Mouse (Mus musculus): ENCODE results near the gene Gm128. TPM values are rescaled to one million over a fixed set of nuclear protein-coding genes. Genes with fewer than 3 reads are reported as not detected.

Gene Gm128
- polyA plus RNA-seq, 1 experiment from 2014 or later = 0.19 TPM

DNA sequence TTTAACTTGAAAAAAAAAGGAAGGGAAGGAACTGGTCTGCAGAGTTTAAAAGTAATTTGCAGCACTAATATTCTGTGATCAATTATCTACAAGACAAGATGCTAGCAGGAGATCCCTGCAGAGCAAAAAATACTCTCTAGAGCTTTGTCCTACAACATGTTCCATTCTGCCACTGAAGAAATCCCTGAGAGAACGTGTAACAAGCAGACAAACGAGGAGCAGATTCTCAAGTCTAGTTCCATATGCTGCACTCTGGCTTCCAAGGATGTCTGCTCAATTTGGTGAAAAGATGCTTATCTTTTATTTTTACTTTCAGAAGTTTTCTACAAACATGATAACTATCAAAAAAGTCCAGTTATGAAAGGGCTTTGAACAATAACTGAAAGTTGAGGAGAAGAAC is 40.8 kb downstream of the Gm128 start:
- H3K36me3 ChIP-seq (ENCODE audit: poor library complexity, severe bottlenecking) = peaks cover 91% of the 10 kb centered on the region

GRCm38 (mm10) chr3:95200132-95200531 is 41.3 kb downstream of the Gm128 start:
- Histone ChIP-seq H3K9ac (no peak overlapping the region), H3K36me3 (ENCODE audit: poor library complexity, severe bottlenecking) (peaks cover 91% of the 10 kb centered on the region), H3K4me3 (no peak overlapping the region), H3K9me3 (replicated peaks) (no peaks in the 10 kb centered on the region), H3K4me2 (no peak overlapping the region), H3K27ac (no peak overlapping the region), H3K27me3 (no peaks in the 10 kb centered on the region), H3K4me1 (no peaks in the 10 kb centered on the region)
- WGBS = 83% methylated on average over 7 of the region's 7 CpGs
- no peak for ATAC-seq

More for the DNA sequence above, 40.8 kb downstream of the Gm128 start:
- WGBS = 78% methylated on average over 2 of the region's 2 CpGs
- Histone ChIP-seq H3K4me2 (no peak overlapping the region), H3K9me3 (replicated peaks) (no peaks in the 10 kb centered on the region), H3K4me1 (no peaks in the 10 kb centered on the region), H3K27ac (no peak overlapping the region), H3K9ac (no peak overlapping the region), H3K4me3 (no peak overlapping the region), H3K27me3 (no peaks in the 10 kb centered on the region)
- no peak for ATAC-seq

DNA sequence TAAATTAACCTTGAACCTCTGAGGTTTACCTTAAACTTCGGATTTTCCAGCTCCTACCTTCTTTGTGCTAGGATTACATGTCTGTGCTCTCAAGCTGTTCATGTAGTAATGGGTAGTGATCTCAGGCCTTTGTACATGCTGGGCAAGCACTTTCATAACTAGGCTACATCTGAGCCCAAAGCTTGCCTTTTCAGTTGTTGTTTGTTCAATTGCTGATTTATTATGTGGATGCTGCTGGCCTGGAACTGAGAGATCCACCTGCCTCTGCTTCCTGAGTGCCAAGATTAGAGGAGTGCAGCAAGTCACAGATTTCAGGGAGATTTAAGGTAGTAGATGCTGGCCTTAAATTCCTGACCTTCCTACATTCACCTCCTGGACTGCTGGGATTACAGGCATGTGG is 42.3 kb downstream of the Gm128 start:
- Histone ChIP-seq H3K4me1 (no peaks in the 10 kb centered on the region), H3K4me2 (no peak overlapping the region), H3K9me3 (replicated peaks) (no peaks in the 10 kb centered on the region), H3K27ac (no peak overlapping the region), H3K9ac (no peak overlapping the region), H3K4me3 (no peak overlapping the region), H3K36me3 (ENCODE audit: poor library complexity, severe bottlenecking) (peaks cover 89% of the 10 kb centered on the region), H3K27me3 (no peaks in the 10 kb centered on the region)
- ATAC-seq = no peak
- 83% methylated on average over 1 of the region's 1 CpGs for WGBS

DNA sequence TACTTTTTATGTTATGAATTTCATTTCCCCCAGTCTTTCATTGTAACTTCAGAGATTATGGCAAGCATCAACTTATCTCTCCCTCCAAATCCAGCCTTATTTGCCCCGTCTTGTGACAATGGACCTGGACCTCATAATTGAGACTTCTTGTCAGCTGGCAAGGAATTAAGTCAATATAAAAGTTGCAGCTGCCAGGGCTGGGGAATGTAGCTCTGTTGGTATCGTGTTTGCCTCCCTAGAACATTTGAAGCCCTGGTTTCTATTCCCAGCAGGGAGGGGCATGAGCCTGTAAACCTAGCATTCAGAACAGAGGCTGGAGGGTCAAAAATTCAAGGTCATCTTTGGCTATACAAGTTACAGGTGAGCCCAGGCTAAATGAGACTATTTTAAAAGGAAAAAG is 45.6 kb downstream of the Gm128 start:
- Histone ChIP-seq H3K9ac (no peak overlapping the region), H3K27me3 (no peaks in the 10 kb centered on the region), H3K9me3 (replicated peaks) (no peaks in the 10 kb centered on the region), H3K36me3 (ENCODE audit: poor library complexity, severe bottlenecking) (peaks cover 77% of the 10 kb centered on the region), H3K27ac (no peak overlapping the region), H3K4me1 (no peaks in the 10 kb centered on the region), H3K4me3 (no peak overlapping the region), H3K4me2 (no peak overlapping the region)
- no peak for ATAC-seq
- 89% methylated on average over 2 of the region's 2 CpGs for WGBS

- H3K27ac ChIP-seq = no peak overlapping the region
- ATAC-seq = no peak
- no peaks in the 10 kb centered on the region for H3K9me3 ChIP-seq (replicated peaks)
- H3K36me3 ChIP-seq (ENCODE audit: poor library complexity, severe bottlenecking) = peaks cover 75% of the 10 kb centered on the region
- no peaks in the 10 kb centered on the region for H3K4me1 ChIP-seq
- no peak overlapping the region for H3K4me2 ChIP-seq
- 86% methylated on average over 6 of the region's 6 CpGs for WGBS
- H3K4me3 ChIP-seq = no peak overlapping the region
- H3K27me3 ChIP-seq = no peaks in the 10 kb centered on the region
- H3K9ac ChIP-seq = no peak overlapping the region
Observed at GRCm38 (mm10) chr3:95194721-95195135, 46.7 kb downstream of the Gm128 start.

Other genes with a start within 250 kb of the Gm128 start
- 26.6 and 27.8 TPM in 2 replicates for gene Zfp687, start 226.2 kb downstream of the Gm128 start, polyA plus RNA-seq (2015; fragmentation: Nextera tagmentation; extraction: Ambion mirVana)
- 299 and 311 TPM in 2 replicates for gene Psmd4, start 199.0 kb downstream of the Gm128 start, polyA plus RNA-seq (2015; fragmentation: Nextera tagmentation; extraction: Ambion mirVana)
- gene Pip5k1a, start 134.7 kb downstream of the Gm128 start, polyA plus RNA-seq (2015; fragmentation: Nextera tagmentation; extraction: Ambion mirVana) = 20.4 and 20.6 TPM in 2 replicates
- gene Vps72, start 130.6 kb downstream of the Gm128 start, polyA plus RNA-seq (2015; fragmentation: Nextera tagmentation; extraction: Ambion mirVana) = 266 and 271 TPM in 2 replicates
- gene Tmod4, start 117.1 kb downstream of the Gm128 start, polyA plus RNA-seq (2015; fragmentation: Nextera tagmentation; extraction: Ambion mirVana) = 0.72 and 0.81 TPM in 2 replicates
- 99.5 and 106 TPM in 2 replicates for gene Scnm1, start 107.6 kb downstream of the Gm128 start, polyA plus RNA-seq (2015; fragmentation: Nextera tagmentation; extraction: Ambion mirVana)
- gene Lysmd1, start 107.5 kb downstream of the Gm128 start, polyA plus RNA-seq (2015; fragmentation: Nextera tagmentation; extraction: Ambion mirVana) = 29.6 and 30.8 TPM in 2 replicates
- 1.1 and 1.2 TPM in 2 replicates for gene Tnfaip8l2, start 99.2 kb downstream of the Gm128 start, polyA plus RNA-seq (2015; fragmentation: Nextera tagmentation; extraction: Ambion mirVana)
- gene Sema6c, start 81.1 kb downstream of the Gm128 start, polyA plus RNA-seq (2015; fragmentation: Nextera tagmentation; extraction: Ambion mirVana) = 14.1 and 14.6 TPM in 2 replicates
- 7.7 and 8.5 TPM in 2 replicates for gene Gabpb2, start 23.7 kb downstream of the Gm128 start, polyA plus RNA-seq (2015; fragmentation: Nextera tagmentation; extraction: Ambion mirVana)
- 92.3 and 96.3 TPM in 2 replicates for gene Cdc42se1, start 12.9 kb downstream of the Gm128 start, polyA plus RNA-seq (2015; fragmentation: Nextera tagmentation; extraction: Ambion mirVana)
- 174 and 191 TPM in 2 replicates for gene Mllt11, start 9.4 kb downstream of the Gm128 start, polyA plus RNA-seq (2015; fragmentation: Nextera tagmentation; extraction: Ambion mirVana)
- not detected in 2 replicates for gene Bnipl, start 9.6 kb upstream of the Gm128 start, polyA plus RNA-seq (2015; fragmentation: Nextera tagmentation; extraction: Ambion mirVana)
- gene Mindy1, start 39.7 kb upstream of the Gm128 start, polyA plus RNA-seq (2015; fragmentation: Nextera tagmentation; extraction: Ambion mirVana) = 39.6 and 40.0 TPM in 2 replicates
- gene Prune1, start 40.5 kb upstream of the Gm128 start, polyA plus RNA-seq (2015; fragmentation: Nextera tagmentation; extraction: Ambion mirVana) = 28.4 and 32.7 TPM in 2 replicates
- gene Anxa9, start 65.6 kb upstream of the Gm128 start, polyA plus RNA-seq (2015; fragmentation: Nextera tagmentation; extraction: Ambion mirVana) = 0.52 and 1.1 TPM in 2 replicates
- gene Cers2, start 73.2 kb upstream of the Gm128 start, polyA plus RNA-seq (2015; fragmentation: Nextera tagmentation; extraction: Ambion mirVana) = 98.4 and 103 TPM in 2 replicates
- gene Setdb1, start 115.6 kb upstream of the Gm128 start, polyA plus RNA-seq (2015; fragmentation: Nextera tagmentation; extraction: Ambion mirVana) = 45.4 and 51.8 TPM in 2 replicates
- not detected in 2 replicates for gene 4930558C23Rik, start 161.2 kb upstream of the Gm128 start, polyA plus RNA-seq (2015; fragmentation: Nextera tagmentation; extraction: Ambion mirVana)
- 24.8 and 28.1 TPM in 2 replicates for gene Arnt, start 192.8 kb upstream of the Gm128 start, polyA plus RNA-seq (2015; fragmentation: Nextera tagmentation; extraction: Ambion mirVana)